Mouse (Mus musculus) ES-E14 (cell line): Measurements from ENCODE around the gene Gdpd5. TPM values are rescaled to one million over a fixed set of nuclear protein-coding genes. Genes with fewer than 3 reads are reported as not detected.

Experiments used
- DNase-seq: peaks from one replicate; pipeline ENCODE4 v3.0.0-alpha.2; 2013; ENCODE audit warnings: low read depth, low spot score
- H3K27ac ChIP-seq: 2 replicates; pipeline ENCODE4 v1.5.1; 2012; ENCODE audit warnings: low read depth, mild to moderate bottlenecking, low read length, moderate library complexity, mixed read lengths; ENCODE audit not compliant: poor library complexity, insufficient read depth, severe bottlenecking
- H3K36me3 ChIP-seq: 2 replicates; pipeline ENCODE4 v1.6.1; 2012; ENCODE audit warnings: mild to moderate bottlenecking, low read length, moderate library complexity, mixed read lengths; ENCODE audit not compliant: control insufficient read depth, poor library complexity, insufficient read depth, severe bottlenecking
- H3K4me1 ChIP-seq, 2 experiments: fragments of 150-350 bp in 1 of 2; sonication (generic) in 1 of 2; 2 replicates each; pipeline ENCODE4 v1.6.1; 2012; ENCODE audit warnings: low read length in 2 of 2, mild to moderate bottlenecking in 1 of 2, mixed read lengths in 1 of 2; ENCODE audit not compliant: control insufficient read depth in 2 of 2, insufficient read depth in 2 of 2, poor library complexity in 1 of 2
- H3K4me3 ChIP-seq, 2 experiments: fragments of 150-350 bp in 1 of 2; sonication (generic) in 1 of 2; 2 replicates each; pipeline ENCODE4 v1.5.1; 2012; ENCODE audit warnings: low read length in 2 of 2, low read depth in 1 of 2, mild to moderate bottlenecking in 1 of 2, mixed read lengths in 1 of 2; ENCODE audit not compliant: insufficient read depth in 1 of 2, poor library complexity in 1 of 2, severe bottlenecking in 1 of 2
- H3K9ac ChIP-seq: 2 replicates; pipeline ENCODE4 v1.6.1; 2012; ENCODE audit warnings: low read depth, mild to moderate bottlenecking, low read length, mixed read lengths; ENCODE audit not compliant: poor library complexity, insufficient read depth, severe bottlenecking
- H3K9me3 ChIP-seq: fragments of 150-350 bp; sonication (generic); 2 replicates; pipeline ENCODE4 v1.6.1; 2012; ENCODE audit warnings: low read depth, mild to moderate bottlenecking, low read length; ENCODE audit not compliant: control insufficient read depth, insufficient read depth
- CHD2 ChIP-seq: IDR thresholded peaks from 2 replicates; pipeline ENCODE4 v1.6.1; 2014; ENCODE audit warnings: mild to moderate bottlenecking, low read depth, low read length, inconsistent platforms
- HCFC1 ChIP-seq: IDR thresholded peaks from 2 replicates; pipeline ENCODE4 v1.6.1; 2012; ENCODE audit warnings: low read length, inconsistent platforms, borderline replicate concordance; ENCODE audit not compliant: insufficient read depth
- MAFK ChIP-seq: IDR thresholded peaks from 2 replicates; pipeline ENCODE4 v1.6.1; 2014; ENCODE audit warnings: mild to moderate bottlenecking, low read depth, low read length, inconsistent platforms; ENCODE audit not compliant: insufficient read depth
- ZC3H11A ChIP-seq: IDR thresholded peaks from 2 replicates; pipeline ENCODE4 v1.6.1; 2012; ENCODE audit warnings: low read depth, mild to moderate bottlenecking, inconsistent platforms, low read length, borderline replicate concordance
- ZNF384 ChIP-seq: IDR thresholded peaks from 2 replicates; pipeline ENCODE4 v1.6.1; 2012; ENCODE audit warnings: low read depth, low read length, inconsistent platforms
- in situ Hi-C, 2 experiments: fragments of 600-800 bp; cut with MboI; formaldehyde crosslinking; loops; one replicate each; pipeline ENCODE4 v1.15.1; 2025; ENCODE audit warnings: low sequenced_read_pairs in 2 of 2, inconsistent platforms in 1 of 2; ENCODE audit not compliant: unreplicated experiment in 2 of 2
- total RNA-seq: library from RNA; depleted of rRNA; stranded (reverse); fragments of 300-350 nt; gene quantifications from 2 replicates; pipeline ENCODE4 v1.2.3, GENCODE M21; 2012

Gdpd5 gene
- total RNA-seq, 1 experiment, result 10.2 TPM

- no peak for TF ChIP-seq HCFC1
- TF ChIP-seq CHD2, result no peak
- TF ChIP-seq ZNF384, result no peak
- TF ChIP-seq ZC3H11A, result no peak
- TF ChIP-seq MAFK, result no peak
- in situ Hi-C loops, result loop anchor here in 1 of 2 experiments (25.0 kb wide), 1 partner anchor 568 kb away; the partner anchor contains the start of gene Wnt11
- H3K4me3 ChIP-seq, result no peak overlapping the region
- no peaks in the 10 kb centered on the region for H3K9me3 ChIP-seq
- no peak for DNase-seq
- H3K27ac ChIP-seq, result no peak overlapping the region
- H3K36me3 ChIP-seq, result no peaks in the 10 kb centered on the region
- peaks cover 7 to 46% of the 10 kb centered on the region in 2 experiments for H3K4me1 ChIP-seq
- H3K9ac ChIP-seq, result no peak overlapping the region
Observed at GRCm38 (mm10) chr7:99405386-99406155, 24.4 kb downstream of the Gdpd5 start.

- Histone ChIP-seq H3K4me3 (no peak overlapping the region), H3K9ac (no peak overlapping the region), H3K27ac (no peak overlapping the region), H3K36me3 (no peaks in the 10 kb centered on the region), H3K4me1 (peaks cover 8 to 35% of the 10 kb centered on the region in 2 experiments; a peak in 3 of 4 replicates), H3K9me3 (no peaks in the 10 kb centered on the region)
- in situ Hi-C loops, result loop anchor here in 1 of 2 experiments (25.0 kb wide), 1 partner anchor 570 kb away; the partner anchor contains the start of gene Wnt11
- DNase-seq, result no peak
- TF ChIP-seq CHD2 (no peak), MAFK (no peak), HCFC1 (no peak), ZC3H11A (no peak), ZNF384 (no peak)
Observed at GRCm38 (mm10) chr7:99407598-99407997, 26.4 kb downstream of the Gdpd5 start.

DNA sequence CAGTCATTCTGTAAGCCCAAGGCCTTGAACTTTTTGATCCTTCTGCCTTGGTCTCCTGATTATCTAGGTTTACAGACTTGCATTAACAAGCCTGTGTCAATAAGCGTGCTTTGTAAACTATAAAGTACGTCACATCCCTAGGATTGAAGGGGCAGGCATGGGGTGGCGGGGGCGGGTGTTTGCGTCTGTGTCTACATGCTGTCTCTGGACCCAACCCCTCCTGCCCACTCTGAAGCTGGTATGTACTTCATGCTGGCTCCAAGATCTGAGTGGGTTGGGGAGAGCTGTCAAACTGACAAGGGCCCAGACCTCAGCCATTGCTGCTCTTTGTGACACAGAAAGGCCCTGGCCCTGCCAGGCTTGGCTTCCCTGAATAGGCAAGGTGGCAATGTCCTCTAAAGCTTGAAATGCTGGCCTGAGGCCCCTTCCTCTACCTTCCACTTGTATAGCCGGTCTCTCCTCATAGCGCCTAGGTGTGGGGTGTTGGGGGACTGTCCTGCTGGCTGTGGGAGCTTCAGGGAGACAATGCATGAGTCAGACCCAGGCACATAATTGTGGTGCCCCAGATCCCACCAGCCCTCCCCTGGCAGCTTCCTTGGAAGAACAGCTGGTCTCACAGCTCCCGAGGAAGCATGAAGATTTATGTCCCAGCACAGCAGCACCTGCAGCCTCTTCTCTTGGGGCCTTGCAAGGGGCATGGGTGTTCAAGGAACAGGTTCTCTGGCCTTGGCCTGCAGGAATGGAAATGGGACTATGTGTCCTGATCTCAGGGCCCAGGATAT is 28.4 kb downstream of the Gdpd5 start:
- no peaks in the 10 kb centered on the region for H3K36me3 ChIP-seq
- H3K27ac ChIP-seq, result no peak overlapping the region
- TF ChIP-seq ZC3H11A, result no peak
- H3K9me3 ChIP-seq, result no peaks in the 10 kb centered on the region
- H3K4me3 ChIP-seq, result no peak overlapping the region
- H3K4me1 ChIP-seq, result peaks cover 8 to 23% of the 10 kb centered on the region in 2 experiments; a peak in 3 of 4 replicates
- no peak overlapping the region for H3K9ac ChIP-seq
- no peak for DNase-seq
- in situ Hi-C loops, result loop anchor here in 1 of 2 experiments (25.0 kb wide), 1 partner anchor 572 kb away; the partner anchor contains the start of gene Wnt11

DNA sequence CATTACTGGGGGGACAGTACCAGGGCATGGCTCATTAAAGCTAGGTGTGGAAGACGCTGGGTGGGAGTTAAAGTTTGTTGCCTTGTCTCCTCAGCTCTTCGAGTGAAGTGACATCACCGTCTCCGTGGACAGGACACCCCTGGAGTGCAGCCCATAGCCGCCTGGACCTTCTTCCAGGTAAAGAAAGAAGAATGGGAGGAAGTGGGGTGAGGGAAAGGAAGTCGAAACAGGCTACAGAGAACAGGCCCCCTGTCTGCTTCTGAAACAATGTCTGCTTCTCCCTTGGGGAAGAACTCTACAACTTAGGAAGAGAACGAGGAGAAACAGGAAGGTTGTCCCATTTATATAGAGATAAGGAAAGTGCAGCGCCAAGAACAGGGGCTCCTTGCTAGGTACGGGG is 29.1 kb downstream of the Gdpd5 start:
- Histone ChIP-seq H3K4me1 (peaks cover 6 to 18% of the 10 kb centered on the region in 2 experiments; a peak in 2 of 4 replicates), H3K9ac (no peak overlapping the region), H3K27ac (no peak overlapping the region), H3K36me3 (no peaks in the 10 kb centered on the region), H3K9me3 (no peaks in the 10 kb centered on the region), H3K4me3 (no peak overlapping the region)
- no peak for TF ChIP-seq ZNF384
- no peak for TF ChIP-seq HCFC1
- no peak for TF ChIP-seq MAFK
- TF ChIP-seq ZC3H11A, result no peak
- no peak for TF ChIP-seq CHD2
- in situ Hi-C loops, result loop anchor here in 1 of 2 experiments (25.0 kb wide), 1 partner anchor 573 kb away; the partner anchor contains the start of gene Wnt11
- DNase-seq, result no peak
